Mouse (Mus musculus): ENCODE measurements at regions not wholly inside any gene's neighbourhood (a gene's known extent, or its start where the extent isn't known, plus 50 kb on each side); places are given as distances from the start of the nearest gene placed in this dataset.

GRCm38 (mm10) chr3:26465158-26465557 is 132.9 kb upstream of the Nlgn1 start:
- peak in 1 of 2 experiments; percentile 80 for DNase-seq (ENCODE audit: low spot score in 2 of 2)
- intact Hi-C loops (cut with DNase I) = loop anchor here (10.0 kb wide), 2 partner anchors 200 to 380 kb away; no protein-coding TSS in a partner anchor

GRCm38 (mm10) chr3:26454921-26455320 is 122.7 kb upstream of the Nlgn1 start:
- intact Hi-C loops (cut with DNase I) = no loop called here
- DNase-seq (ENCODE audit: low spot score in 2 of 2) = no peak

- intact Hi-C loops (cut with DNase I) = no loop called here
- no peak for DNase-seq (ENCODE audit: low spot score in 2 of 2)
Measured at GRCm38 (mm10) chr3:26437800-26438404, 105.6 kb upstream of the Nlgn1 start.
